Mouse (Mus musculus) midbrain, postnatal 0 days (tissue): ENCODE data around the gene Clec16a. TPM values are rescaled to one million over a fixed set of nuclear protein-coding genes. Genes with fewer than 3 reads are reported as not detected.

Experiments
- ATAC-seq: fragments of 200-750 bp; cut with Nextera tagmentation; 2 replicates; pipeline ENCODE4 v1.8.0; 2017; ENCODE audit warnings: moderate number of reproducible peaks, mild to moderate bottlenecking, moderate TSS enrichment, moderate library complexity; ENCODE audit not compliant: low FRiP score
- DNase-seq: peaks from one replicate; pipeline ENCODE4 v3.0.0-alpha.2; 2015; ENCODE audit warnings: low spot score
- H3K27ac ChIP-seq: fragments of 300-500 bp; sonication (generic); 2 replicates; pipeline ENCODE4 v1.5.1; 2014; ENCODE audit warnings: low read depth, mild to moderate bottlenecking, low read length, mixed read lengths
- H3K27me3 ChIP-seq: fragments of 300-500 bp; sonication (generic); 2 replicates; pipeline ENCODE4 v1.6.1; 2014; ENCODE audit warnings: low read length, control low read depth, mixed read lengths; ENCODE audit not compliant: insufficient read depth
- H3K36me3 ChIP-seq: fragments of 300-500 bp; sonication (generic); 2 replicates; pipeline ENCODE4 v1.6.1; 2014; ENCODE audit warnings: low read length, control low read depth, mixed read lengths; ENCODE audit not compliant: insufficient read depth
- H3K4me1 ChIP-seq: fragments of 300-500 bp; sonication (generic); 2 replicates; pipeline ENCODE4 v1.6.1; 2014; ENCODE audit warnings: mild to moderate bottlenecking, control low read depth, antibody characterized with exemption, low read length, mixed read lengths; ENCODE audit not compliant: insufficient read depth
- H3K4me2 ChIP-seq: fragments of 300-500 bp; sonication (generic); 2 replicates; pipeline ENCODE4 v1.6.1; 2014; ENCODE audit warnings: low read depth, mild to moderate bottlenecking, low read length, mixed read lengths; ENCODE audit not compliant: poor library complexity, severe bottlenecking
- H3K4me3 ChIP-seq: fragments of 300-500 bp; sonication (generic); 2 replicates; pipeline ENCODE4 v1.5.1; 2014; ENCODE audit warnings: low read depth, mild to moderate bottlenecking, low read length, moderate library complexity
- H3K9ac ChIP-seq: fragments of 300-500 bp; sonication (generic); replicated peaks from 2 replicates; pipeline ENCODE4 v1.6.1; 2014; ENCODE audit warnings: mild to moderate bottlenecking, low read length, moderate library complexity, mixed read lengths; ENCODE audit not compliant: poor library complexity, severe bottlenecking
- H3K9me3 ChIP-seq: fragments of 300-500 bp; sonication (generic); 2 replicates; pipeline ENCODE4 v1.6.1; 2016; ENCODE audit warnings: low read length, control low read depth
- CTCF ChIP-seq: IDR thresholded peaks from 2 replicates; pipeline ENCODE4 v1.5.1; 2016; ENCODE audit warnings: antibody characterized with exemption, mild to moderate bottlenecking
- WGBS: fragments of 180-500 bp; shearing (Covaris S2); extraction: QIAGEN DNeasy Blood & Tissue Kit; methylation state at CpG from one replicate; pipeline ENCODE4 v1.1.7; 2014; 5-methylcytosine and 5-hydroxymethylcytosine counted together
- polyA plus RNA-seq: library from polyadenylated mRNA; unstranded; fragments of >200 nt; fragmentation: Nextera tagmentation; extraction: Ambion mirVana; gene quantifications from 2 replicates; pipeline ENCODE4 v1.2.1, GENCODE M21; 2015
- total RNA-seq: library from RNA; depleted of rRNA; stranded (reverse); fragments of >200 nt; gene quantifications from 2 replicates; pipeline ENCODE4 v1.2.3, GENCODE M21; 2014

The Clec16a gene
- total and polyA plus RNA-seq, 2 experiments from 2014 or later = 63.8 to 69.5 TPM

DNA sequence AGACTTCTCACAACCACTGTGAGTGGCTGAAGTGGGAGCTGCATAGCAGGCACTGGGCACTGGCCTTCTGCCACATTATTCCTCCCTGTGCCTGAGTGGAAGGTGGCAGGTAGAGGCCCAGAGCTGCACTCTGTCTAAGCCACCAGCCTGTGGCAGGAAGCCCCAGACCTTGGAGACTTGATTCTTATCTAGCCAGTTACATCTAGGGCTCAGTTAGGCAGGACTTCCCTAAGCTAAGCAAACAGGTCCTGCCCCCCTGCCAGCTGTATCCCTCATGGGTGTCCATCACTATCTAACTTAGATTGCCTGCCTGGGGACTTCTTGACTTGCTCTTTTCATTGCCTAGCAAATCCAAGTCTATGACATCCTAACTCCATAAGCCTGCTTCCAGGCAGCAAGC is 127.4 kb downstream of the Clec16a start:
- DNase-seq (no peak), ATAC-seq (no peak)
- Histone ChIP-seq H3K4me1 (no peaks in the 10 kb centered on the region), H3K9me3 (no peaks in the 10 kb centered on the region), H3K27ac (no peak overlapping the region), H3K4me3 (no peak overlapping the region), H3K27me3 (no peaks in the 10 kb centered on the region), H3K4me2 (no peak overlapping the region), H3K9ac (no peak overlapping the region), H3K36me3 (no peaks in the 10 kb centered on the region; the same call in 1 of the 2 replicates)
- no peak for TF ChIP-seq CTCF

DNA sequence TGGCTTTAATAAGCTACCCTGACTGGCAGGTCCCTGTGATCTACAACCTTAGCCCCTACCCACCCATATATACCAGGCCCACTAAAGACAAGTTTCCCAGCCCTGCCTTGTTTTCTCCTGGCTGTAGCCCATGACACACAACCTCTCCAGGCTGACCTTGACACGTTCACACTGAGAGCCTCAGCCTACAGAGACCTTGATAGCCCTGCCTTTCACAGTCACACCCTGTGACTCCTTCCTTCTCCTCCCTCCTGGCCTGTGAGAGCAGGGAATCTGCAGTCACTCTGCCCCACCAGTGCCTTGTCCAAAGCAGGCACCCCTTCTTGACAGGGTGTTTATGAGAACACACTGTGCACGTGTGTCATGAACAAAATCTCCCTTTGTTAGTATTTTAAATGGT is 128.9 kb downstream of the Clec16a start:
- Histone ChIP-seq H3K9ac (no peak overlapping the region), H3K4me2 (no peak overlapping the region), H3K36me3 (no peaks in the 10 kb centered on the region; the same call in 1 of the 2 replicates), H3K4me3 (no peak overlapping the region), H3K27me3 (no peaks in the 10 kb centered on the region), H3K4me1 (no peaks in the 10 kb centered on the region), H3K9me3 (no peaks in the 10 kb centered on the region), H3K27ac (no peak overlapping the region)
- DNase-seq (no peak), ATAC-seq (no peak)
- 56% methylated on average over 2 of the region's 2 CpGs for WGBS
- no peak for TF ChIP-seq CTCF

DNA sequence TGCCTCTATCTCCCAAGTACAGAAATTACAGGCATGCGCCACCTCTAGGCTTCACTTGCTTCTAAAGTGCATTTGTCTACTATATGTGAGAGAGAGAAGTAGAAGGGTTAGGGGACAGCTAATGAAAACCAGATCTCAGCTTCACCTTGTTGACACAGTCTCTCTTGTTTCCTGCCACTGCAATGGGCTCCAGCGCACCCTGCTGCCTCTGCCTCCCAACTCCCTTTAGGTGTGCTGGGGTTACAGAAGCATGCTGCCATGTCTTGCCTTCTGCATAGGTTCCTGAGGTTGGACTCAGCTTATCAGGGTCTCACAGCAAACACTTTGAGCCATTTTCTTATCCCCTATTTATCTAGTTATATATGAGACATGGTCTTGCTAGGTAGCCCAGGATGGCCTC is 129.8 kb downstream of the Clec16a start:
- ATAC-seq (no peak), DNase-seq (no peak)
- Histone ChIP-seq H3K27ac (no peak overlapping the region), H3K4me2 (no peak overlapping the region), H3K4me3 (no peak overlapping the region), H3K36me3 (no peaks in the 10 kb centered on the region; the same call in 1 of the 2 replicates), H3K27me3 (no peaks in the 10 kb centered on the region), H3K9me3 (no peaks in the 10 kb centered on the region), H3K9ac (no peak overlapping the region), H3K4me1 (no peaks in the 10 kb centered on the region)
- 100% methylated on average over 2 of the region's 2 CpGs for WGBS
- no peak for TF ChIP-seq CTCF

- Histone ChIP-seq H3K27me3 (no peaks in the 10 kb centered on the region), H3K4me2 (no peak overlapping the region), H3K27ac (no peak overlapping the region), H3K4me1 (no peaks in the 10 kb centered on the region), H3K9ac (no peak overlapping the region), H3K9me3 (no peaks in the 10 kb centered on the region), H3K4me3 (no peak overlapping the region), H3K36me3 (no peaks in the 10 kb centered on the region; the same call in 1 of the 2 replicates)
- TF ChIP-seq CTCF = no peak
- no peak for DNase-seq
- 89% methylated on average over 1 of the region's 1 CpGs for WGBS
- ATAC-seq = no peak
Observed at GRCm38 (mm10) chr16:10675612-10676011, 130.5 kb downstream of the Clec16a start.

DNA sequence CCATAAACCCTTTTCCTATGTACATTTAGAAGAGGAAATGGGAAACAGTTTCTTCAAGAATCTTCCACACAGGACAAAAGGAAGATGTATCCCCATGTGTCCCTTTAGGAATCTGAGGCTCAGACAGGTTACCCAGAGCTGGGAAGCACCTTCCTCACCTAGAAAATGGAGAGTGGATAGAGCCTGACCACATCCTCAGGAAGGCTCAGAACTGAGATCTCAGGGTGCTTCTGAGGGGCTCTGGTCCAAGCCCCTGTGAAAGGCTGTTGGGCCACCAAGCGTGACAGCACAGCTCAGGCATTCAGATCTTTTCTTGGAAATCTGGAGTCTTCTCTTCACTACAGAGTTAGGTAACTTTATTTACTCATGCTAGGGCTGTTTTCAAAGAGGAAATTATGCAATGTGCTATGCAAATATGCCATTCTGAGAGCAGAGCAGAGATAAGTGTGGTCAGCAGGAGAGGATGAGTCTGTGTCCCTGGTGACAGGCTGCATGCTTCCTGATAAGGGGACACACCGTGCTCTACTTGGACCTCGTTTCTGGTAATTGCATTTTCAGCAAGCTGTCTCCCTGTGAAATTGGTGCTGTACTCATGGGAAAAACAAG is 131.4 kb downstream of the Clec16a start:
- Histone ChIP-seq H3K4me3 (no peak overlapping the region), H3K9ac (no peak overlapping the region), H3K27me3 (no peaks in the 10 kb centered on the region), H3K27ac (no peak overlapping the region), H3K36me3 (no peaks in the 10 kb centered on the region; the same call in 1 of the 2 replicates), H3K4me1 (no peaks in the 10 kb centered on the region), H3K9me3 (no peaks in the 10 kb centered on the region), H3K4me2 (no peak overlapping the region)
- DNase-seq = no peak
- WGBS = 51% methylated on average over 3 of the region's 3 CpGs
- ATAC-seq = no peak
- no peak for TF ChIP-seq CTCF

- Histone ChIP-seq H3K4me3 (no peak overlapping the region), H3K9me3 (no peaks in the 10 kb centered on the region), H3K36me3 (0 out of 2 replicates have a peak, but pooled peaks cover 3% of the 10 kb centered on the region), H3K4me2 (no peak overlapping the region), H3K4me1 (no peaks in the 10 kb centered on the region), H3K9ac (no peak overlapping the region), H3K27ac (no peak overlapping the region), H3K27me3 (no peaks in the 10 kb centered on the region)
- ATAC-seq (no peak), DNase-seq (no peak)
- no peak for TF ChIP-seq CTCF
- 79% methylated on average over 2 of the region's 2 CpGs for WGBS
Observed at GRCm38 (mm10) chr16:10682521-10682920, 137.4 kb downstream of the Clec16a start.
